Mouse (Mus musculus) stomach, embryonic 15.5 days (tissue): ENCODE data around the gene Tmem79. TPM values are rescaled to one million over a fixed set of nuclear protein-coding genes. Genes with fewer than 3 reads are reported as not detected.
"Not testable (repeated sequence)": the region's sequence is repeated elsewhere in the genome, so short reads cannot be mapped to it uniquely, and the experiment has no call there.

Experiments used
- ATAC-seq: fragments of 200-750 bp; cut with Nextera tagmentation; 2 replicates; pipeline ENCODE4 v1.8.0; 2017; ENCODE audit warnings: low read depth, moderate number of reproducible peaks, moderate TSS enrichment; ENCODE audit not compliant: insufficient read depth, low FRiP score
- H3K27ac ChIP-seq: fragments of 300-500 bp; sonication (generic); 2 replicates; pipeline ENCODE4 v1.5.1; 2015; ENCODE audit warnings: mild to moderate bottlenecking, inconsistent platforms
- H3K27me3 ChIP-seq: fragments of 300-500 bp; sonication (generic); replicated peaks from 2 replicates; pipeline ENCODE4 v1.6.1; 2015; ENCODE audit warnings: inconsistent platforms
- H3K36me3 ChIP-seq: fragments of 300-500 bp; sonication (generic); 2 replicates; pipeline ENCODE4 v1.6.1; 2015; ENCODE audit warnings: inconsistent platforms
- H3K4me1 ChIP-seq: fragments of 300-500 bp; sonication (generic); 2 replicates; pipeline ENCODE4 v1.6.1; 2015; ENCODE audit warnings: inconsistent platforms
- H3K4me2 ChIP-seq: fragments of 300-500 bp; sonication (generic); 2 replicates; pipeline ENCODE4 v1.6.1; 2015; ENCODE audit warnings: mild to moderate bottlenecking, inconsistent platforms
- H3K4me3 ChIP-seq: fragments of 300-500 bp; sonication (generic); replicated peaks from 2 replicates; pipeline ENCODE4 v1.5.1; 2015; ENCODE audit warnings: inconsistent platforms
- H3K9ac ChIP-seq: fragments of 300-500 bp; sonication (generic); 2 replicates; pipeline ENCODE4 v1.6.1; 2015; ENCODE audit warnings: inconsistent platforms
- H3K9me3 ChIP-seq: fragments of 300-500 bp; sonication (generic); 2 replicates; pipeline ENCODE4 v1.6.1; 2016; ENCODE audit warnings: inconsistent platforms
- WGBS: fragments of 180-500 bp; shearing (Covaris S2); methylation state at CpG from one replicate; pipeline ENCODE4 v1.1.7; 2015; 5-methylcytosine and 5-hydroxymethylcytosine counted together
- polyA plus RNA-seq: library from polyadenylated mRNA; unstranded; fragments of >200 nt; fragmentation: Nextera tagmentation; extraction: Ambion mirVana; gene quantifications from 2 replicates; pipeline ENCODE4 v1.2.1, GENCODE M21; 2015

Tmem79 gene
- polyA plus RNA-seq, 1 experiment from 2014 or later = 30.6 TPM

DNA sequence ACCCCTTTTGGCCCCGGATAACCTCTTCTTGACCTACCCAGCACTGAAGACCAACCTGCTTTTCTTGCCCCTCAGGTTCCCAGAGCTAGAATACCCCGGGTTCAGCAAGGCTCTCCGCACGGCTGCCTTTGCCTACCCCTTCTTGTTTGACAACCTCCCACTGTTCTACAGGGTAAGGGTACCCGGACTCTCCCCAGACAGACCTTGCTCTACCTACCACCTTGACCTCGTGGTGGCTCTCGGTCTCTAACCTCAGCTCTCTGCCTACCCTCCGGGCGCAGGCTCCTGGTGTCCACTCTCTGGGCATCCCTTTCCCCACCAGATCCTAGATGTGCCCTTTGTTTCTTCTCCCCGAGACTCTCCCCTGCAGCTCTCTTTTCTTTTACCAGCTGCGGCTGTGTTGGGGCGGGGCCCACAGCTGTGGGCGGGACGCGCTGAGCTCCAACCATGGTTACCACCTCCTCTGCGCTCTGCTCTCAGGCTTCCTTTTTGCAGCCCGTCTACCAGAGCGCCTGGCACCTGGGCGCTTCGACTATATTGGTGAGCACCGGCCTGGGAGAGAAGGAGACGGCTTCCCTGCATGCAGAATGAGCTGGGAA lies 31.0 kb upstream of the Tmem79 start:
- not testable (repeated sequence) for H3K9ac ChIP-seq, H3K27ac ChIP-seq, H3K36me3 ChIP-seq, H3K9me3 ChIP-seq
- 5% methylated on average over 21 of the region's 22 CpGs for WGBS
- Histone ChIP-seq H3K27me3 (peaks cover 12% of the 10 kb centered on the region), H3K4me2 (peak overlapping the region; percentile 49), H3K4me3 (peak overlapping the region; percentile 20), H3K4me1 (peaks cover 12% of the 10 kb centered on the region; the same call in 1 of the 2 replicates)
- peak; percentile 69 for ATAC-seq

DNA sequence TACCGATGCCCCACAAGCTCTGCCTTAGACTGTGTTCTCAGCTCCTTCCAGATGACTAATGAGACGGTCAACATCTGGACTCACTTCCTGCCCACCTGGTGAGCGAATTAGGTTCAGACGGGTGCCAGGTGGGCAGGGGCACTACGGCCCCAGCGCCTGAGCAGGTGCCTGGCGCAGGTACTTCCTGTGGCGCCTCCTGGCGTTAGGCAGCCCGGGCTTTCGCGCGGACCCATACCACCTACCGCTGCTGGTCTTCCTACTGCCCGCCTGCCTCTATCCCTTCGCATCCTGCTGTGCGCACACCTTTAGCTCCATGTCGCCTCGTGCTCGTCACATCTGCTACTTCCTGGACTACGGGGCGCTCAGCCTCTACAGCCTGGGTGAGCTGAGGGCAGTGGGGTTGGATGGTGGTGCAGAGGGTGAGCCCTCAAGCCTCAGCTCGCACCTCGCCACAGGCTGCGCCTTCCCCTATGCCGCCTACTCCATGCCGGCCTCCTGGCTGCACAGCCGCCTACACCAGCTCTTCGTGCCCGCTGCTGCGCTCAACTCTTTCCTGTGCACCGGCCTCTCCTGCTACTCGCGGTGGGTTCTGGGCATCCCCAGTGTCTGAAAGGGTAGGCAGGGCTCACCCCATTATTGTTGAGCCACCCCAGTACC lies 29.9 kb upstream of the Tmem79 start:
- WGBS = 38% methylated on average over 34 of the region's 34 CpGs
- Histone ChIP-seq H3K4me2 (no peak overlapping the region), H3K4me3 (no peak overlapping the region), H3K9me3 (no peaks in the 10 kb centered on the region), H3K36me3 (peaks cover 2% of the 10 kb centered on the region; the same call in 1 of the 2 replicates), H3K27ac (no peak overlapping the region), H3K9ac (no peak overlapping the region), H3K27me3 (peaks cover 12% of the 10 kb centered on the region), H3K4me1 (peaks cover 12% of the 10 kb centered on the region; the same call in 1 of the 2 replicates)
- no peak for ATAC-seq

DNA sequence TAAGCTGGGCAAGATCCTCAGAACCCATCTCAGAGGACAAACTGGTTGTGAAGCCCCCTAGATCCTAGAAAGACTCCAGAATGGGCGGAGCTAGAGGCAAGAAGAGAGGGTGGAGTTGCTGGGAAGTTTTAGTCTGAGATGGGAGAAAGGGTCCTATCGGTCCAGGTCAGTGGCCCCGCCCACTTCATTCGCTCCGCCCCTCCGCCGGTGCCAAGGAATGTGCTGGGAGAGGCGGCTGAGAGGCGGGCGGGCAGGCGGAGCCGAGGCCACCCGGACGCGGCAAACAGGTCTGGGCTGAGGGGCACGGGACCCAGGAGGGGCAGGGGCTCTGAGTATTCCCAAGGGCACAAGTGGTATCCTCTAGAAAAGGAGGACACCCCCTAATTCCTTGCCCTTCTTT lies 28.4 kb upstream of the Tmem79 start, which contains the start of gene Paqr6:
TSS of gene Paqr6 (plus strand) at position 248 of the 400 bp plus-strand sequence.
- 2% methylated on average over 15 of the region's 16 CpGs for WGBS
- Histone ChIP-seq H3K27ac (peak within 1 kb of the TSS; percentile 23; the same call in 1 of the 2 replicates), H3K4me2 (peak within 1 kb of the TSS; percentile 44), H3K36me3 (peaks cover 17% of the 10 kb centered on the region), H3K9ac (no peak within 1 kb of the TSS), H3K27me3 (peaks cover 12% of the 10 kb centered on the region), H3K4me1 (peaks cover 12% of the 10 kb centered on the region; the same call in 1 of the 2 replicates), H3K4me3 (peak within 1 kb of the TSS; percentile 15), H3K9me3 (no peaks in the 10 kb centered on the region)
- peak; percentile 37; the same call in 1 of the 2 replicates for ATAC-seq

DNA sequence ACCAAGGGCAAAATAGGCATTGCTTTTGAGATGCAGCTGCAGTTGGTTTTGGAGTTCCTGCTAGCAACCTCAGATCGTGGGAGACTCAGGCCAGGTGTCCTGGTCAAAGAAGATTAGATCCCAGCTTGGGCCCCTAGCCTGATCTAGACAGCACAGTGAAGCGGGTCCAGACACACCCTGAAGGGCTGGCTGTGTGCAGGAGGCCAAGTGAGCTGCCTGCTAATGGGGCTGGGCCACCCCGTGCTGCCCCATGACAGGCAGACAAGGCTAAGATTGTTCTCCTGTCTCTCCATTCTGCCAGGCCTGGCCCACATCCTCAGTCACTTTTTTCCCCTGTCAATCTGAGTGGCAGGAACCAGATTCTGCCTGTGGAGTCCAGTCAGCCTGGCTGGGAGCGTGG lies 27.8 kb upstream of the Tmem79 start:
- peaks cover 12% of the 10 kb centered on the region for H3K27me3 ChIP-seq

DNA sequence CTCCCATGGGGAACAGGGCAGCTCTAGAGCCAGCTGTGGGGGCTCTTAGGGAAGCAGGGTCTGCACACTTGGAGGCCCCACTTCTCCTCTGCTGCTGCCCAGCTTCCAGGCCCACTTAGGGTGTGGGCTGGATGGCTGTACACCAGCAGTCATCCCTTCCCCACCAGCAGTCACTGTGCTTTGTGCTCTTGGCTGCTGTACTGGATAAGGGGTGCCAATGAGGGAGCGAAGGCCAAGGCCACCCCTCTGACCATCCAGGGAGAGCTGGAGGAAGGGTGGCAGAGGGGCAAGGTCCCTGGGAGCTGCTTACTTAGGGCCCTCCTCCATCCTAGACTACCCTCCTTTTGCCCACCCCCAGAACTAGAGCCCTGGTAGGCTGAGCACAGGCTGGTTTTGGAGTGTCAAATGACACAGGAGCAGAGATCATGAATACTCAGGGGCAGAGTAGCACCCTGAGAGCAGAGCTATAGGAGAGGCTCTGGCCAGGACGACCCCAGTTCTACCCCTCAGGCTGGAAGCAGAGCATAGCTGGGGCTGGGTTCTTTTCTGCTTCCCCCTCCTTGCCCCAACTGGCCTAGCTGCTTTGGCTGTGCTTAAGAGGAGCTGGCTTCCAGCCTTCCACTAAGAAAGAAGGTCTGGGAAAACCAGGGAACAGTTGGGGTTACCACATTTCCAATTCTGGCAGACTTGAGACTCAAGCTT lies 25.8 kb upstream of the Tmem79 start:
- H3K4me3 ChIP-seq = no peak overlapping the region
- H3K4me1 ChIP-seq = peaks cover 12% of the 10 kb centered on the region; the same call in 1 of the 2 replicates
- H3K27me3 ChIP-seq = peaks cover 12% of the 10 kb centered on the region
- WGBS = 93% methylated on average over 2 of the region's 2 CpGs
- H3K27ac ChIP-seq = no peak overlapping the region
- H3K9me3 ChIP-seq = no peaks in the 10 kb centered on the region
- no peak overlapping the region for H3K4me2 ChIP-seq
- H3K9ac ChIP-seq = no peak overlapping the region
- H3K36me3 ChIP-seq = peaks cover 41% of the 10 kb centered on the region
- ATAC-seq = no peak

More for the DNA sequence above, 27.8 kb upstream of the Tmem79 start:
- Histone ChIP-seq H3K36me3 (peaks cover 23% of the 10 kb centered on the region), H3K4me3 (no peak overlapping the region), H3K9me3 (no peaks in the 10 kb centered on the region), H3K9ac (no peak overlapping the region), H3K4me2 (no peak overlapping the region), H3K4me1 (peaks cover 12% of the 10 kb centered on the region; the same call in 1 of the 2 replicates), H3K27ac (peak overlapping the region; percentile 23; the same call in 1 of the 2 replicates)
- peak; percentile 76 for ATAC-seq
- WGBS = 49% methylated on average over 4 of the region's 4 CpGs

DNA sequence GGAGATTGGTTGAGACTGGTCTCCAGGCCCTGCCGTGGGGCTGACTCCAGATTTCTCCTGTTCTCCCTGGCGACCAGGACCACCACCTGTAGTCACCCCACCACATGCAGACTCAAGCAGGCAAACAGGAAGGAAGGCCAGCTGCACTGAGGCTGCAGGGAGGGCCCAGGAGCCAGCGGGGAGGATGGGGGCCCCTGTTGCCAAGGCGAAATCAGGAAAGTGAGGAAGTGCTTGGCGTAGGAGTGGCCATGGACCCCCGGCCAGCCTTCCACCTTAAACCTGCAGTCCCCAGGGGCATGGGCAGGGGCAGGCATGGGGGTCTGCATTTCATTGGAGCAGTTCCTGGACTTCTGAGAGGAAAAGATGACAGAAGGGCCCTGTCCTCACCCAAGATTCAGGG lies 25.1 kb upstream of the Tmem79 start:
- no peak overlapping the region for H3K4me3 ChIP-seq
- WGBS = 74% methylated on average over 6 of the region's 6 CpGs
- peaks cover 12% of the 10 kb centered on the region; the same call in 1 of the 2 replicates for H3K4me1 ChIP-seq
- H3K9ac ChIP-seq = no peak overlapping the region
- H3K27me3 ChIP-seq = peaks cover 10% of the 10 kb centered on the region
- no peaks in the 10 kb centered on the region for H3K9me3 ChIP-seq
- ATAC-seq = no peak
- no peak overlapping the region for H3K27ac ChIP-seq
- peaks cover 46% of the 10 kb centered on the region for H3K36me3 ChIP-seq
- no peak overlapping the region for H3K4me2 ChIP-seq

DNA sequence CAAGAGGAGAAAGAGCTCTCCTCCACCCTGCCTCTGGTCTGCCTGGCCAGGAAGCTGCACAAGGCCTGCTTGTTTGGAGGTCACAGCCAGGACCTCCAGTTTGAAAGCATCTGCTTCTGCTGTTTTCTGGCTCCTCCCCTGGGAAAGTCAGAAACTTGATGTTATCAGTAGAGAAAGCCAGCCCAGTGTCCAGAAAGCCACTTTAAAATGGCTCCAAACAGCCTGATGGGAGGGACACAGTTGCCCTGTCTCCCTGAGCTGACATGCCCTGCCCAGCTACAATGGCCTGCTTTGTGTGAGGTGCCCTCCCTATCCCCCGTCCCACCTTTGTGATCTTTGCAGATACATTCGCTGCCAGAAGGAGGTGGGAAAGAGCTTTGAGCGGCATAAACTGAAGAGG lies 24.0 kb upstream of the Tmem79 start:
- H3K36me3 ChIP-seq = peaks cover 57% of the 10 kb centered on the region
- H3K9me3 ChIP-seq = no peaks in the 10 kb centered on the region
- H3K4me1 ChIP-seq = peaks cover 6% of the 10 kb centered on the region; the same call in 1 of the 2 replicates
- H3K4me2 ChIP-seq = no peak overlapping the region
- no peak overlapping the region for H3K9ac ChIP-seq
- WGBS = 68% methylated on average over 3 of the region's 3 CpGs
- no peaks in the 10 kb centered on the region for H3K27me3 ChIP-seq
- peak overlapping the region; percentile 31; the same call in 1 of the 2 replicates for H3K27ac ChIP-seq
- no peak overlapping the region for H3K4me3 ChIP-seq
- no peak for ATAC-seq

DNA sequence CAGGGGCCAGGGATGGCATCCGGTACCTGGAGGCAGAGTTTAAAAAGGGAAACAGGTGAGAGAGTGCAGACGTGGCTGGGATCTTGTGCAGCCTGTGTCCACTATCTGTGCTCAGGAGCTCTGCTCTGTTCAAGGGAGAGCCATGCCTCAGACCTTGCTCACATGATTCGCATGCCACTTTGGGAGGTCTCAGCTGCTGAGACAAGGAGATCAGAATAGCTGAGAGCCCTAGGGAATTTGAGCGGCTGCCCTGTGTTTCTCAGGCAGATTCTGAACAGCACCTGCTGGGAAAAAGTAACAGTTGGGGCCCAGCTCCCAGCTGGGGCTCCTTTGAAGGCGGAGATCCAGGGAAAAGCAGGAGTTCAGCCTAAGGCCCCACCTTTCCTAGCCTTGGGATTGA lies 23.6 kb upstream of the Tmem79 start:
- H3K4me3 ChIP-seq = no peak overlapping the region
- peak overlapping the region; percentile 21 for H3K27ac ChIP-seq
- peaks cover 61% of the 10 kb centered on the region for H3K36me3 ChIP-seq
- 0 out of 2 replicates have a peak, but pooled peaks cover 2% of the 10 kb centered on the region for H3K4me1 ChIP-seq
- H3K9me3 ChIP-seq = no peaks in the 10 kb centered on the region
- no peaks in the 10 kb centered on the region for H3K27me3 ChIP-seq
- H3K4me2 ChIP-seq = no peak overlapping the region
- H3K9ac ChIP-seq = no peak overlapping the region
- 81% methylated on average over 5 of the region's 5 CpGs for WGBS
- no peak for ATAC-seq

DNA sequence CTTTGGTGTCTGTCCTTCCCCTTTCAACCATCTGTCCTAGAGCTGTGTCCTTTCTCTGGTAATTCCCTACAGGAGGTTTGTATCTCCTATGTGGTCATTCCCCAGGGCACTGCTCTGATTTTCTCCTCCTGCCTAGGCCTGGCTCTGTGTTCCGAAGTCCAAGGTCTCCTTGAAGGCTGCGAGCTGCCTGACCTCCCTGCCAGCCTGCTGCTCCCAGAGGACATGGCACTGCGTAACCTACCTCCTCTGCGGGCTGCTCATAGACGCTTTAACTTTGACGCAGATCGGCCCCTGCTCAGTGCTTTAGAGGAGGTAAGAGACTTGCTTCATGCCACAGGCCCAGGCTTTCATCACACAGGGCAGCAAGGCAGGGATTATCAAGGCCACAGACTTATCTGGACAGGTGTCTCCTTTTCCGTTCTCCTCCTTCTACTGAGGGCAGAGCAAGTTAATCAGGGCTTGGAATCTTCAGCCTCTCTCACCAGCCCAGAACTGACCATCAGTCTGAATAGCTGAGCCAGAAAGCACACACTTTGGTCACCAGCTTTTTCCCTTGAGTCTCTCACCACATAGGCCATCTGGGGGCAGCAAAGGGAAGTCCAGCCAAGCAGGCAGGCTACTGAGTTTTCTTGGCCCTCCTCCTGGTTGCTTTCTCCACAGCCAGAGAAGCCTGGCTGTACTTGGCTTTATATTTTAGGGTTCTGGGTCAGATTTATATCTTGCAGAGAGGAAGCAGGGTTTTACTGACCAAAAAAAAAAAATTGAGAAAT lies 18.6 kb upstream of the Tmem79 start:
- Histone ChIP-seq H3K9me3 (no peaks in the 10 kb centered on the region), H3K4me1 (no peaks in the 10 kb centered on the region), H3K36me3 (peaks cover 91% of the 10 kb centered on the region), H3K27me3 (no peaks in the 10 kb centered on the region), H3K4me2 (no peak overlapping the region), H3K27ac (no peak overlapping the region), H3K4me3 (no peak overlapping the region), H3K9ac (no peak overlapping the region)
- no peak for ATAC-seq
- 89% methylated on average over 8 of the region's 8 CpGs for WGBS

DNA sequence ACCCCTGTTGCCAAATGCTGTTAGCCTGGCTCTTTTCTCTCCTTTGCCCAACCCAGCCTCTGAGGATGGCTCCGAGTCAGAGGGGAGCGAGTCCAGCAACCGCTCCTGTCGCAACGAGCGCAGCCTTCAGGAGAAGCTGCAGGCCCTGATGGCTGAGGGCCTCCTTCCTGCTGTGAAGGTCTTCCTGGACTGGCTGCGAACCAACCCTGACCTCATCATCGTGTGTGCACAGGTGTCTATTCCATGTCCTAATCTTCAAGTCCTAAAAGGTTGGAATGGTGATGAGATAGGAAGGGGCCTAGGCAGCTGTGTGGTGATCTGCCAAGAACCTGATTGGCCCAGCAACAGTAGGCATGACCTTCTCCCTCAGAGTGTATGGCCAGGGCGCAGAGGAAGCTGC lies 17.0 kb upstream of the Tmem79 start:
- Histone ChIP-seq H3K9me3 (no peaks in the 10 kb centered on the region), H3K9ac (no peak overlapping the region), H3K27me3 (no peaks in the 10 kb centered on the region), H3K4me3 (no peak overlapping the region), H3K36me3 (peaks cover 87% of the 10 kb centered on the region), H3K4me1 (no peaks in the 10 kb centered on the region), H3K27ac (no peak overlapping the region), H3K4me2 (no peak overlapping the region)
- ATAC-seq = no peak
- 90% methylated on average over 9 of the region's 9 CpGs for WGBS

DNA sequence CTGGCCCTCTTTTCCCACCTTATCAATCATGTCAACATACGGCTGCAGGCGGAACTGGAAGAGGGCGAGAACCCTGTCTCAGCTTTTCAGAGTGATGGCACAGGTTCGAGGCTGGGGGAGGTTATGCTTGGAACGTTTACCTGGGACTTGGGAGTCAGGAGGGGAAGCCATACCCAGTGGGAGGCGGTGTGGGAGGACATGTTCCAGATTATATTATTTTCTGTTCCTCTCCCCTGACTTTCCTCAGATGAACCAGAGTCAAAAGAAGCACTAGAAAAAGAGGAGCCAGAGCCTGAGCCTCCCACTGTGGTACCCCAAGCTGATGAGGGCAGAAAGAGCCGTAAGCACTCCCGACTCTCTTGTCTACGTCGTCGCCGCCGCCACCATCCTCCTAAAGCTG lies 14.8 kb upstream of the Tmem79 start:
- Histone ChIP-seq H3K4me1 (no peaks in the 10 kb centered on the region), H3K27ac (no peak overlapping the region), H3K27me3 (no peaks in the 10 kb centered on the region), H3K9ac (no peak overlapping the region), H3K36me3 (peaks cover 85% of the 10 kb centered on the region), H3K9me3 (no peaks in the 10 kb centered on the region), H3K4me2 (no peak overlapping the region), H3K4me3 (no peak overlapping the region)
- 85% methylated on average over 13 of the region's 13 CpGs for WGBS
- no peak for ATAC-seq
